Mouse (Mus musculus): Measurements from ENCODE around the gene Ywhaq.

DNA sequence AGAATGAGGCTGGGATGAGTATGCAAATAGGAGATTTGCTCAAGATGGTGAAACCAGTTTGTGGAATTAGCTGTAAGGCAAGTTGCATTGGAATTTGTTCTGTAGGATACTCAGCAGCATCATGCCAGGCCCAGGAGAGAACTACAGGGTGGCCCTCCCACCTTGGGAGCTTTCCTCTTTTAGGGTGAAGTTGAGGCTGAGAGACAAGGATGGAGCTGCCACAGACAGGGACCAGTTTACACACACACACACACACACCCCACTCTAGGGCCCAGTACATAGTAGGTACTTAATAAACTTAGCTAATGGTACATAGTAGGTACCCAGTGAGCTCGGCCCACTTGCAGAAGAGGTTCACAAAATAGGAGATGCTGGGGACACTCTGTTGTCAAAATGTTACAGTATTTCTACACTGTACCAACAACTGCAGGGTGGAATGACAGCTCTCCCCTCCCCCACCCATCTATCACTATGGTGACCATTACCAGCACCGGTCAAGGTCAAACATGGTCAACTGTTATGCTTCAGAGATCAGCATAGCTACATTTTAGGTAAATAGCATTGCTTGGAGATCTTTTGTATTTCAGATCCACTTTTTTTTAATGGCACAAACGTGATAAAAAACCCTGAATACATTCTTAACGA lies 21.4 kb upstream of the Ywhaq start:
- TF ChIP-seq CTCF (IDR thresholded peaks at IDR 0.05; ENCODE audit: borderline replicate concordance, extremely low read depth, insufficient read depth, insufficient read length) (no peak), POLR2A (IDR thresholded peaks at IDR 0.05; ENCODE audit: borderline replicate concordance, extremely low read depth, insufficient read depth, insufficient read length, poor library complexity, severe bottlenecking) (no peak)
